Mouse (Mus musculus): ENCODE results near the gene Marveld1. TPM values are rescaled to one million over a fixed set of nuclear protein-coding genes. Genes with fewer than 3 reads are reported as not detected.
A peak's percentile ranks its signal among the peaks of the same experiment; 100 is the strongest.

Gene Marveld1
- polyA plus RNA-seq, 1 experiment from 2014 or later = 8.9 TPM

DNA sequence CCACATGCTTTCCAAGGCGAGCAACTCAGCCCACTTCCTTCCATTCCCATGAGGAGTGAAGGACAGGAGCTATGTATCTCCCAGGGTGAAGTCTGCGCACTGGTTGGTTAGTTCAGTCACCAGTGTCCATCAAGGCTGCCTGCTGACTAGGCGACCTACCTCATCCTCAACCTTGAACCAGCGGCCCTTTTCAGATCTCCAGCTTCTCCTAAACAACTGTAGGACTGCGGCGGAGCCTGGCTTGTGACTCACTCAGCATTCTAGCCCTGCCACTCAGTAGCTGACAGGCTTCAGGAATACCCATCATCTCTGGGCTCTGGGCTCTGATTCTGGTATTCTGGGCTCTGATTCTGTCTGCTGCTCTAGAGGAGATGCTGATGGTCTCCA, 21.0 kb upstream of the Marveld1 start:
- Histone ChIP-seq H3K27me3 (ENCODE audit: control insufficient read depth, insufficient read depth, low read length) (no peaks in the 10 kb centered on the region), H3K4me1 (ENCODE audit: control insufficient read depth, insufficient read depth, low read length) (peaks cover 12% of the 10 kb centered on the region), H3K27ac (ENCODE audit: low read length) (peak overlapping the region; percentile 75; the same call in 1 of the 2 replicates), H3K36me3 (ENCODE audit: control insufficient read depth, insufficient read depth, low read length) (0 out of 2 replicates have a peak, but pooled peaks cover 14% of the 10 kb centered on the region), H3K9ac (ENCODE audit: low read length) (no peak overlapping the region; the same call in 1 of the 2 replicates), H3K9me3 (replicated peaks; ENCODE audit: control insufficient read depth, low read length) (no peaks in the 10 kb centered on the region), H3K4me2 (ENCODE audit: low read depth, low read length) (peak overlapping the region; percentile 94; the same call in 1 of the 2 replicates), H3K4me3 (replicated peaks; ENCODE audit: low read length) (0 out of 2 replicates have a peak overlapping the region, but pooled peaks have one; percentile 86)
- 83% methylated on average over 6 of the region's 6 CpGs for WGBS
- no peak for ATAC-seq (ENCODE audit: insufficient read depth, low FRiP score)

DNA sequence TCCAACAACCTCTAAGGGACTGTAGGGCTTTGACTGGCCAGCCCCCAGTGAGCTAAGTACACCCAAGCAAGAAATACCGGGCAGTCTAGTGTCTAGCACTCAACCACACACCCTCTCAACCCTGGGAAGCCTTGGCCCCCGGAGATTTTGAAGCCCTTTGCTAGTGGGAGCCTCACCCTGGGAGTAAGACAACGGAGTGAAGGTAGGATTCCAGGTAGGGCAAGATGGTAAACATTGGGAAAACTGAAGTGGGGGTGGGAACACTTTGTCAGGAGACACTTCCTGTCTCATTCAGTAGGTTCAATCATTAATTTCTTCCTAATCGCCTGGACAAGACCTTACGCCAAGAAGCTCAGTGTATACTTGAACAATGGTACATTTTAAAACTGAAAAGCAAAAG, 20.2 kb upstream of the Marveld1 start:
- Histone ChIP-seq H3K4me1 (ENCODE audit: control insufficient read depth, insufficient read depth, low read length) (peaks cover 12% of the 10 kb centered on the region), H3K27ac (ENCODE audit: low read length) (peak overlapping the region; percentile 75), H3K4me3 (replicated peaks; ENCODE audit: low read length) (peak overlapping the region; percentile 86), H3K36me3 (ENCODE audit: control insufficient read depth, insufficient read depth, low read length) (0 out of 2 replicates have a peak, but pooled peaks cover 12% of the 10 kb centered on the region), H3K9me3 (replicated peaks; ENCODE audit: control insufficient read depth, low read length) (no peaks in the 10 kb centered on the region), H3K4me2 (ENCODE audit: low read depth, low read length) (peak overlapping the region; percentile 94), H3K27me3 (ENCODE audit: control insufficient read depth, insufficient read depth, low read length) (no peaks in the 10 kb centered on the region), H3K9ac (ENCODE audit: low read length) (peak overlapping the region; percentile 1; the same call in 1 of the 2 replicates)
- no peak for ATAC-seq (ENCODE audit: insufficient read depth, low FRiP score)
- WGBS = 55% methylated on average over 5 of the region's 5 CpGs

DNA sequence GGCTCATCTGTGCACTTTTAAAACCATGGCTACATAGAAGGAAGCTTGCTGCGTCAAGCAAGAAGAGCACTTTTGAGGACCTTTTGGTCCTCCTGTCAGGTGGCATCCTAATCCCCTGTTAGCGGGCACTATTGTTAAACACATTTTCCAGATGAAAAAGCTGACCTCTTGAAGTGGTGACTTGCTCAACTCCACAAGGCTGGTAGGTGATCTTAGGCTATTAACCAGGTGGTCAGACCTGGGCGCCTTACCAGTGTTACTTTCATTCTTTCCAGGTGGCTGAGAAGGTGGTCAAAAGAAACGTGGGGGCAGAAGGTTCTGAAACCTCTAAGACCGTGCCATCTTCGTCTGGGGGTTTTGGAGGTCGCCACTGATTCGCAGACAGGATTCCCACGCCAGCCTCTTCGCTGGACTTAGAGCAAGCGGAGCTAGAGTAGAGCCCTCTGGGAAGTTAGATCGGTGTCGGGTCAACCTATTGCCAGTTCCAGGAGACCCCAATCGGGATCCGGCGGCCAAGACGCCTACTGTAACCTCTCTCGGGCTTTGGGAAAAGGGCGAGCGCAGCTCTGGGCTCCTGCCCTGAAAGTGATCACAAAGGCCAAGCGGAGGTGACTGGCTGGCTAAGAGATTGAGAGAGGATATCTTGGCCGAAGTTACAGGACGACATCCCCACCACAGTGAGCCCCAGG, 19.0 kb upstream of the Marveld1 start:
- peak overlapping the region; percentile 95 for H3K27ac ChIP-seq (ENCODE audit: low read length)
- H3K4me3 ChIP-seq (replicated peaks; ENCODE audit: low read length) = peak overlapping the region; percentile 86
- H3K36me3 ChIP-seq (ENCODE audit: control insufficient read depth, insufficient read depth, low read length) = 0 out of 2 replicates have a peak, but pooled peaks cover 11% of the 10 kb centered on the region
- peak overlapping the region; percentile 92 for H3K9ac ChIP-seq (ENCODE audit: low read length)
- no peaks in the 10 kb centered on the region for H3K9me3 ChIP-seq (replicated peaks; ENCODE audit: control insufficient read depth, low read length)
- peaks cover 12% of the 10 kb centered on the region for H3K4me1 ChIP-seq (ENCODE audit: control insufficient read depth, insufficient read depth, low read length)
- H3K4me2 ChIP-seq (ENCODE audit: low read depth, low read length) = peak overlapping the region; percentile 94
- H3K27me3 ChIP-seq (ENCODE audit: control insufficient read depth, insufficient read depth, low read length) = no peaks in the 10 kb centered on the region
- WGBS = 5% methylated on average over 23 of the region's 23 CpGs
- ATAC-seq (ENCODE audit: insufficient read depth, low FRiP score) = no peak

DNA sequence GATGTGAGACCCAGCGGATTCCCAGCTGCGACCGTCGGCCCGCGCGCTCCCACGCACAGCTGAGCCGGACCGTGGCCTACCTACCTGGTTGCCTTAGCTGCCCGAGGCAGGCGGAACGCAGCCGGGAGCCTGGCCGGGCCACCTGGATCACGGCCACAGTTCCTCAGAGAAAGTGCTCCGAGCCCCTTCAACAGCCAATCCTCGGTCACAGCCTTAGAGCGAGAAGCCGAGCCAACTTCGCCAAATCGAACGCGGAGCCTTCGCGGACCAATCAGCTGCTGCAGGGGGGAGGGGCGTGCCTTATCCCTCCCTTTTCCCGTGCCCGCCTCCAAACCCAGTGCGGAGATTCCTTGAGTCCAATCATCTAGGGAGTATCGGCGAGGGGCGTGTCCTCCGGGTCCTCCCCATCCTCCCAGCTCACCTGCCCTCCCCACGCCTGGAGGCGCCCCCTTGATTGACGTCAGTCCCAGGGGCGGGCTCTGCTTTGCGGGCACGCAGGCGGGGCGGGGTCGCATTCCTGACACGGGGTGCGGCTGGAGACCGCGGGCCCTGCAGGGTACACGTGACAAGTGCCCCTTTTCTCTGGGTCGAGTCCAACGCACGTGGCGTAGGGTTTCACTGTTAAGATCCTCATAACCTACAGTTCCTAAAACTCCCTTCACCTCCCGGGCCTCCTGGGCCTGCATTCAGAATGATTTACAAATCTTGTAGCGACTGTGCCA, 18.3 kb upstream of the Marveld1 start, which contains the start of gene Avpi1:
TSS of gene Avpi1 (minus strand) at position 273 of the 722 bp plus-strand sequence.
- WGBS = under 1% methylated on average over 54 of the region's 54 CpGs
- ATAC-seq (ENCODE audit: insufficient read depth, low FRiP score) = peak; percentile 98
- H3K4me3 ChIP-seq (replicated peaks; ENCODE audit: low read length) = peak within 1 kb of the TSS; percentile 86

DNA sequence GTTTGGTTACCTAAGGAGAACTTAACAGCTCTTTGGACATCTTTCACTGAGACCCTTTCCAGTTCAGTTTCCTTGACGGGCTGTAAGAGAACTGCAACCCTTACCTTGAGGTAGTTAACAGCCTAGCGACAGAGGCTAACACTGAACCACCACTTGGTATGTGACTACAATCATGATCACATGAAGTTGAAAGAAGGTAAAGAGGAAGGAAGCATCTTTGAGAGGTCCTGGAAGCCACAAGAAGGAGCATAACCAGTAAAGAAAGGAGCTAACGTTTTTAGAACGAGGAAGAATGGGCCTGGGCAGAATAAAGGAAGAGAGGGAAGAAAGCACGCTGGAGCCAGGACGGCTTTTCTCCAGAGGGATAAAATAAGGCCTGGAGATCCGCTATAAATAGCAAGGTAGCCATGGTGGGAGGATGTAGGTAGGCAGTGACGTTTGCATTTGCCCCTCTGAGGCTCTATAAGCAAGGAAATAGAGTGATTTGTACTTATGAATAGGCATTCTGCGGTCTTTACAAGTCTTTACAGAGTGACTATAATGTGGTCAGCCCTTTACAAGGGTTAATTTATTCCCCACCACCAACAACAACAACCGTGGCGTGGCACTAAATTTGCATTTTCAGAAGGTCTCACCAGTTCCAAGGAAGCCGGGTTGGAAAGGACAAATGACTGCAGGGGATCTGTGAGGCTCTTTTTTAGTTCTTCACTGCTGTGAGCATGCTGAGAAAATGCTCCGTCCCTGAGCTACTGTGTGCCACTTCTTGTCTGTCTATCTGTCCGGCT, 17.5 kb upstream of the Marveld1 start:
- 38% methylated on average over 14 of the region's 14 CpGs for WGBS
- Histone ChIP-seq H3K27me3 (ENCODE audit: control insufficient read depth, insufficient read depth, low read length) (no peaks in the 10 kb centered on the region), H3K4me3 (replicated peaks; ENCODE audit: low read length) (peak overlapping the region; percentile 86), H3K27ac (ENCODE audit: low read length) (peak overlapping the region; percentile 94), H3K9ac (ENCODE audit: low read length) (peak overlapping the region; percentile 49), H3K36me3 (ENCODE audit: control insufficient read depth, insufficient read depth, low read length) (no peaks in the 10 kb centered on the region), H3K9me3 (replicated peaks; ENCODE audit: control insufficient read depth, low read length) (no peaks in the 10 kb centered on the region), H3K4me2 (ENCODE audit: low read depth, low read length) (peak overlapping the region; percentile 94), H3K4me1 (ENCODE audit: control insufficient read depth, insufficient read depth, low read length) (peaks cover 12% of the 10 kb centered on the region)
- ATAC-seq (ENCODE audit: insufficient read depth, low FRiP score) = no peak

More for the DNA sequence above, 18.3 kb upstream of the Marveld1 start, which contains the start of gene Avpi1:
- peaks cover 12% of the 10 kb centered on the region for H3K4me1 ChIP-seq (ENCODE audit: control insufficient read depth, insufficient read depth, low read length)
- H3K27ac ChIP-seq (ENCODE audit: low read length) = peak within 1 kb of the TSS; percentile 95
- H3K4me2 ChIP-seq (ENCODE audit: low read depth, low read length) = peak within 1 kb of the TSS; percentile 94
- H3K9ac ChIP-seq (ENCODE audit: low read length) = peak within 1 kb of the TSS; percentile 92
- no peaks in the 10 kb centered on the region for H3K9me3 ChIP-seq (replicated peaks; ENCODE audit: control insufficient read depth, low read length)
- H3K36me3 ChIP-seq (ENCODE audit: control insufficient read depth, insufficient read depth, low read length) = 0 out of 2 replicates have a peak, but pooled peaks cover 3% of the 10 kb centered on the region
- no peaks in the 10 kb centered on the region for H3K27me3 ChIP-seq (ENCODE audit: control insufficient read depth, insufficient read depth, low read length)

DNA sequence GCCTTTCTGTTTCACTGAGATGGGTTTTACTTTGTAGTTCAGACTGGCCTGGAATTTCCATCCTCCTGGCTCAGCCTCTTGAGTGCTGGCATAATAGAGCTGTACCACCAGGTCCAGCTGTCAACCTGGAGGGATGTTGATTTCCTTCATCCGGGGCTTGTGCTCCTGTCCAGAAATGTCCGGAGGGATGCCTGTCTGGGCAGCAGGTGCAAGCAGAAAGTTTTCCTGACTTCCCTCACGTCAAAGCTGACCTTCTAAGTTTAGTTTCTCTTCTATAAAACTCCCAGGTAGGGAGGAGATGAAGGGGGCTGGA, 16.9 kb upstream of the Marveld1 start:
- Histone ChIP-seq H3K4me1 (ENCODE audit: control insufficient read depth, insufficient read depth, low read length) (peaks cover 12% of the 10 kb centered on the region), H3K36me3 (ENCODE audit: control insufficient read depth, insufficient read depth, low read length) (no peaks in the 10 kb centered on the region), H3K9me3 (replicated peaks; ENCODE audit: control insufficient read depth, low read length) (no peaks in the 10 kb centered on the region), H3K4me2 (ENCODE audit: low read depth, low read length) (no peak overlapping the region), H3K27ac (ENCODE audit: low read length) (peak overlapping the region; percentile 94), H3K9ac (ENCODE audit: low read length) (no peak overlapping the region), H3K27me3 (ENCODE audit: control insufficient read depth, insufficient read depth, low read length) (no peaks in the 10 kb centered on the region), H3K4me3 (replicated peaks; ENCODE audit: low read length) (no peak overlapping the region)
- ATAC-seq (ENCODE audit: insufficient read depth, low FRiP score) = no peak
- WGBS = 52% methylated on average over 3 of the region's 3 CpGs

DNA sequence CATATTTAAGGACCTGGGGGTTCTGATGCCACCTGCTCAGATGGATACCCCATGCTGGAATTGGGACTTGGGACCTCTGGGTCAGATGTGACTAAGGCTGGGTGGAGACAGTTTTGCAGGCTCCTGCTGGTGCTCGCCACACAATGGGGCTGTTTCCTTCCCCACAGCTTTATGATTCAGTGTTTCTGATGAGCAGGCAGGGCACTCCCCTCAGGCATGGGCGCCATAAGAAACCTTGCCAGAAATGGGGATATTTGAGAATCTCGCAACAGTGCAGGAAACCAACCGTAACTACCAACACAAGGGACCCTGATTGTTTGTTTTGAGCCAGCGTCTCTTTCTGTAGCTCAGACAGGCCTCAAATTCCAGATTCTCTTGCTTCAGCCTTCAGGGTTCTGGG, 16.1 kb upstream of the Marveld1 start:
- Histone ChIP-seq H3K9ac (ENCODE audit: low read length) (no peak overlapping the region), H3K4me1 (ENCODE audit: control insufficient read depth, insufficient read depth, low read length) (peaks cover 12% of the 10 kb centered on the region), H3K4me2 (ENCODE audit: low read depth, low read length) (no peak overlapping the region), H3K27me3 (ENCODE audit: control insufficient read depth, insufficient read depth, low read length) (no peaks in the 10 kb centered on the region), H3K36me3 (ENCODE audit: control insufficient read depth, insufficient read depth, low read length) (no peaks in the 10 kb centered on the region), H3K9me3 (replicated peaks; ENCODE audit: control insufficient read depth, low read length) (no peaks in the 10 kb centered on the region), H3K4me3 (replicated peaks; ENCODE audit: low read length) (no peak overlapping the region), H3K27ac (ENCODE audit: low read length) (peak overlapping the region; percentile 94)
- no peak for ATAC-seq (ENCODE audit: insufficient read depth, low FRiP score)
- 55% methylated on average over 5 of the region's 5 CpGs for WGBS

DNA sequence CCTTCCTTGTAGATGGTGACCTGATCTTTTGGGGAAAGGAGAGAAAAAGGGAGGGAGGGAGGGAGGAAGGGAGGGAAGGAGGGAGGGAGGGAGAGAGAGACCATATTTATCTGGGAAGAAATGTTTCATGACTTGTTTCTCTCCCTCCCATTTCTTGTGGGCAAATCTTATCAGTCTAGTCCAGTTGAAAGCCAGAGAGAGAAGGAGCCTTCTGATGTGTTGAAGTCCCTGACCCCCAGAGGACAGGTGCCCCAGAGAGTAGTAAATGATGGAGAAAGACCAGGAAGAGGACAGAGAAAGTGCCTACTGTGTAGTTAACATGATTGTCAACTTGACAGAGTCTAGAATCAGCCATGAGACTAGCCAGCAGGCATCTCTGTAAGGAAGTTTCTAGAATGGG, 12.1 kb upstream of the Marveld1 start:
- Histone ChIP-seq H3K9ac (ENCODE audit: low read length) (no peak overlapping the region), H3K4me3 (replicated peaks; ENCODE audit: low read length) (no peak overlapping the region), H3K27me3 (ENCODE audit: control insufficient read depth, insufficient read depth, low read length) (no peaks in the 10 kb centered on the region), H3K4me2 (ENCODE audit: low read depth, low read length) (no peak overlapping the region), H3K36me3 (ENCODE audit: control insufficient read depth, insufficient read depth, low read length) (no peaks in the 10 kb centered on the region), H3K4me1 (ENCODE audit: control insufficient read depth, insufficient read depth, low read length) (peaks cover 4% of the 10 kb centered on the region; the same call in 1 of the 2 replicates), H3K9me3 (replicated peaks; ENCODE audit: control insufficient read depth, low read length) (no peaks in the 10 kb centered on the region), H3K27ac (ENCODE audit: low read length) (no peak overlapping the region)
- ATAC-seq (ENCODE audit: insufficient read depth, low FRiP score) = no peak

Measured in stomach, embryonic 16.5 days (tissue).